Mouse (Mus musculus): Measurements from ENCODE around the gene Ly6c1. TPM values are rescaled to one million over a fixed set of nuclear protein-coding genes. Genes with fewer than 3 reads are reported as not detected.

Gene Ly6c1
- polyA plus RNA-seq (2012; ENCODE audit: low replicate concordance): 14.1 and 21.2 TPM in 2 replicates

DNA sequence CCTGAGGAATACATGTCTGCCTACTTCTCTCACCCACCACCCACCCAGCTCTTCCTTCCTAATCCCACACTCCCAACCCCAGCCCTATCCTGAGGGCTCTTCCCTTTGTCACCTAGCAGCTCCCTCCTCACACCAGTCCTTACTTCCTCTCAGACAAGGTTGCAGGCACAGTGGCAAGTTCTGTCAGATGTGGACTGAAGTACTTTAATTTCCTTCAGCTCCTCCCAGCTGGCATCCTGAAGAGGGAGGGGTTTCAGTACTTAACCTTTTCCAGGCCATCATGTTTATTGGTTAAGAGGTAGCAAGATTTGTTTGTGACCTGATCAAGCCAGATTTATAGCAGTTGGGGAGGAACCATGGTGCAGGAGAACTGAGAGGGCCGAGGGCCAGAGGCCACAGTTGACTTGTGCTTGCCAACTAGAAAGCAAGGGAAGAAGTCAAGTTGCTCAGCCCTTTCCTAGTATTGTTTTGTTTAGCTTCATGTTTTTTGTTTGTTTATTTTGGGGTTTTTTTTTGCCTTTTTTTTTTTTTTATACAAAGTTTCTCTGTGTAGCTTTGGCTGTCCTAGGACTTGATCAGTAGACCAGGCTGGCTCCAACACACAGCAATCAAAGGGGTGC lies at the start of gene Ly6c1:
TSS of gene Ly6c1 (minus strand) at position 189 of the 620 bp plus-strand sequence.

Other genes starting within 250 kb of the Ly6c1 start
- not detected in 2 replicates for gene Gml2, start 229.8 kb downstream of the Ly6c1 start, polyA plus RNA-seq (2012; ENCODE audit: low replicate concordance)
- 0.07 TPM in 2 replicates for gene 2010109I03Rik, start 151.8 kb downstream of the Ly6c1 start, polyA plus RNA-seq (2012; ENCODE audit: low replicate concordance)
- gene Ly6i, start 65.4 kb downstream of the Ly6c1 start, polyA plus RNA-seq (2012; ENCODE audit: low replicate concordance): not detected in 2 replicates
- gene Ly6a, start 50.8 kb downstream of the Ly6c1 start, polyA plus RNA-seq (2012; ENCODE audit: low replicate concordance): 2.6 and 2.9 TPM in 2 replicates
- 49.6 and 50.3 TPM in 2 replicates for gene Ly6c2, start 63.1 kb upstream of the Ly6c1 start, polyA plus RNA-seq (2012; ENCODE audit: low replicate concordance)
- 0.45 and 1.4 TPM in 2 replicates for gene Ly6g, start 106.4 kb upstream of the Ly6c1 start, polyA plus RNA-seq (2012; ENCODE audit: low replicate concordance)
- gene BC025446, start 167.5 kb upstream of the Ly6c1 start, polyA plus RNA-seq (2012; ENCODE audit: low replicate concordance): not detected in 2 replicates
- gene Ly6f, start 219.6 kb upstream of the Ly6c1 start, polyA plus RNA-seq (2012; ENCODE audit: low replicate concordance): not detected in 2 replicates